Mouse (Mus musculus) hematopoietic stem cell, adult 5-6 weeks (primary cell): ENCODE results near the gene Klrb1a. TPM values are rescaled to one million over a fixed set of nuclear protein-coding genes. Genes with fewer than 3 reads are reported as not detected.
"Not testable (repeated sequence)": the region's sequence is repeated elsewhere in the genome, so short reads cannot be mapped to it uniquely, and the experiment has no call there.

Source experiments
- ATAC-seq, 2 experiments: fragments of 125-278 bp in 1 of 2; replicated peaks in 1 of 2; 2 replicates each; pipeline ENCODE4 v1.8.0; 2016 to 2017; ENCODE audit warnings: inconsistent platforms in 2 of 2, mild to moderate bottlenecking in 2 of 2, moderate number of reproducible peaks in 2 of 2, low read depth in 1 of 2, moderate TSS enrichment in 1 of 2; ENCODE audit not compliant: low FRiP score in 2 of 2, poor library complexity in 2 of 2, severe bottlenecking in 2 of 2, insufficient read depth in 1 of 2, low TSS enrichment in 1 of 2
- total RNA-seq: library from RNA; stranded (forward); fragments of 172-1452, 232-1000 nt; gene quantifications from 2 replicates; pipeline ENCODE4 v1.2.3, GENCODE M21; 2017

The Klrb1a gene
- 3.1 TPM in 1 of 2 replicates, not detected in the other for total RNA-seq

- ATAC-seq = not testable (repeated sequence)
Observed at GRCm38 (mm10) chr6:128623433-128623832, at the start of gene Klrb1a. Gene Klrb1a (minus strand): TSS chr6:128623533.

- ATAC-seq = no peak
Observed at GRCm38 (mm10) chr6:128669936-128670335, 46.6 kb upstream of the Klrb1a start.

- peak; percentile 42 to 68; a peak in 3 of 4 replicates for ATAC-seq
Observed at GRCm38 (mm10) chr6:128662206-128662605, 38.9 kb upstream of the Klrb1a start, which contains the start of gene Clec2h. Gene Clec2h (plus strand): TSS chr6:128662385.

GRCm38 (mm10) chr6:128661249-128661648 is 37.9 kb upstream of the Klrb1a start:
- no peak for ATAC-seq

- ATAC-seq = 0 out of 4 replicates have a peak, but pooled peaks of 1 of the 2 experiments have one; percentile 37
Observed at GRCm38 (mm10) chr6:128652938-128653337, 29.6 kb upstream of the Klrb1a start.

GRCm38 (mm10) chr6:128650827-128651226 is 27.5 kb upstream of the Klrb1a start:
- not testable (repeated sequence) for ATAC-seq

GRCm38 (mm10) chr6:128650187-128650586 is 26.9 kb upstream of the Klrb1a start:
- ATAC-seq = no peak

- ATAC-seq = no peak
Observed at GRCm38 (mm10) chr6:128649681-128650080, 26.3 kb upstream of the Klrb1a start.

- not testable (repeated sequence) for ATAC-seq
Observed at GRCm38 (mm10) chr6:128645708-128646107, 22.4 kb upstream of the Klrb1a start.

- not testable (repeated sequence) for ATAC-seq
Observed at GRCm38 (mm10) chr6:128644694-128645093, 21.4 kb upstream of the Klrb1a start.

- ATAC-seq = peak in 1 of 2 experiments; percentile 32; a peak in 1 of 4 replicates
Observed at GRCm38 (mm10) chr6:128643999-128644398, 20.7 kb upstream of the Klrb1a start.

- no peak for ATAC-seq
Observed at GRCm38 (mm10) chr6:128641116-128641716, 17.9 kb upstream of the Klrb1a start.

GRCm38 (mm10) chr6:128640673-128641072 is 17.3 kb upstream of the Klrb1a start:
- ATAC-seq = no peak

- not testable (repeated sequence) for ATAC-seq
Observed at GRCm38 (mm10) chr6:128630912-128631905, 7.9 kb upstream of the Klrb1a start.

GRCm38 (mm10) chr6:128629771-128630739 is 6.7 kb upstream of the Klrb1a start:
- peak; percentile 82 to 83 for ATAC-seq

- ATAC-seq = not testable (repeated sequence)
Observed at GRCm38 (mm10) chr6:128625246-128625645, 1.9 kb upstream of the Klrb1a start.

GRCm38 (mm10) chr6:128624425-128624824 is 1.1 kb upstream of the Klrb1a start:
- peak; percentile 49 to 64; a peak in 3 of 4 replicates for ATAC-seq
